Mouse (Mus musculus) spleen, adult 12 weeks (tissue): ENCODE measurements around the gene Fbxo44.
"Not testable (repeated sequence)": the region's sequence is repeated elsewhere in the genome, so short reads cannot be mapped to it uniquely, and the experiment has no call there.

Experiments used
- DNase-seq: peaks from one replicate; pipeline ENCODE4 v3.0.0; 2022; ENCODE audit warnings: low spot score

Gene Fbxo44

GRCm38 (mm10) chr4:148160436-148161390, at the start of gene Fbxo44, which contains the start of gene Fbxo2:
Gene Fbxo44 (minus strand): TSS chr4:148160482.
Gene Fbxo2 (plus strand): TSS chr4:148160621.
- DNase-seq = no peak

- no peak for DNase-seq
Observed at GRCm38 (mm10) chr4:148204873-148205232, 44.6 kb upstream of the Fbxo44 start.

GRCm38 (mm10) chr4:148204061-148204872, 44.0 kb upstream of the Fbxo44 start:
- peak; percentile 39 for DNase-seq

GRCm38 (mm10) chr4:148203557-148203956, 43.3 kb upstream of the Fbxo44 start:
- DNase-seq = no peak

GRCm38 (mm10) chr4:148198721-148199120, 38.4 kb upstream of the Fbxo44 start:
- no peak for DNase-seq

- DNase-seq = no peak
Observed at GRCm38 (mm10) chr4:148194400-148194799, 34.1 kb upstream of the Fbxo44 start.

GRCm38 (mm10) chr4:148192707-148193245, 32.5 kb upstream of the Fbxo44 start:
- DNase-seq = no peak

DNA sequence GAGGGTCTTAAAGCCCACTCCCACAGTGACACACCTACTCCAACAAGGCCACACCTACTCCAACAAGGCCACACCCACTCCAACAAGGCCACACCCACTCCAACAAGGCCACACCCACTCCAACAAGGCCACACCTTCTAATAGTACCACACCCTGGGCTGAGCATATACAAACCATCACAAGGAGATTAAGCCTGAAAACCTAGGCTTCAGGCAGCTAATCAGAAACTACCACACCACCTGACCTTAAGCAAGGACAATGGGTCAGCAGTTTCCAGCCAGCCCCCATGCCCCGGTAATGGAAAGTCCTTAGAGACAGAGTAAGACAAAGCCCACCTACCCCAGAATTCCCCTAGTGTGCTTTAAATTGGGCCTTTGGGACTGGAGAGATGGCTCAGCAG, 28.5 kb upstream of the Fbxo44 start:
- DNase-seq = not testable (repeated sequence)

DNA sequence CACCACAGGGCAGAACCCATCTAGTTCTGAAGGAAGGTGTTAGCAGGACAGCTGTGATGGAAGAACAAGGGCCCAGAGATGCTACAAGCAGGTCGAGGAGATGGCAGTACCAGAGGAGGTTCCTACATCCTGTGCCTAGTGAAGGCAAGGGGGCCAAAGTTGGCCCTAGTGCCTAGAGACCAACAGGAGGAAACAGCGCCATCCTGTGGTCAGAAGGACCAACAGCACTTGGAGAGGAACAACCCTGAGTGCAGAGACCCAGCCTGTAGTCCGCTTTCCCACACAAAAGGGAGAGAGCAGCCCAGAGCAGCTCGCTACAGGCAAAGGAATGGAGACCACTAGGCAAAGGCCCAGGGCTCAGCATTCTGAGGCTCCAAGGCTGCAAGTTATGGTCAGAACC, 25.5 kb upstream of the Fbxo44 start:
- no peak for DNase-seq

DNA sequence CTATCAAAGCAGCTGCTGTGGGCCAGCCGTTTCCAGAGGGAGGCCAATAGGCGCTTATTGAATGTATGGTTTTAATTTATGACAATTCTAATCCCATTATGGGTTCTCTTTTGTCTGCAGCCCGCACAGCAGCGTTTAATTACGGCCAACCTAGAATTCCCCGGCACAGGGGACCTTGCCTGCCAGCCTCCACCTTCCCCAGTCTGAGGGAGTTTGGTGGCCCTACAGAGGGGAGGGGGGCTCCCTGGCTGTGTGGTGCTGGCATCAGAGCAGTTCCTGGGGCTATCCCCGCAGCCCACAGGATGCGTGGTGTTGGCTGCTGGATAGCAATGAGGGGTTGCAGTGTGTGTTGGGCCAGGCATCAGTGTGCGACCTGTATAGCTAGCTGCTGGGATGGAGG, 24.3 kb upstream of the Fbxo44 start:
- DNase-seq = no peak

DNA sequence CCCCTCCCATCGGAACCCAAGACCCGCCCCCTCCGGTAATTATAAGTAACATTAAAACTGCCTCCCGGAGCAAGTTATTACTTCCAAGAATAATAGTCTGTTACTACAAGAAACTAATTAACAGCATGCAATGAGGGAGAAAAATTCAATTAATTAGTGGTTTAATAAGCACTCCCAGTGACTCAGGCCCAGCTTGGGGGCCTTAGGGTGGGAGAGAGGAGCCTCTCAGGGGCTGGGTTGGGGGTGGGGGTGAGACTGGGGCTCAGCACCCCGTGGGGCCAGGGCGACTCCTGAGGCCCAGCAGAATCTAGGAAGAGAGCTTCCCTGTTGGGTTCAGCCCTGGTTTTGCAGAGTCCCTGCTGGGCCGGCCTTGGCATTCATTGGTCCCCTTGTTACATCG, 22.1 kb upstream of the Fbxo44 start:
- no peak for DNase-seq

DNA sequence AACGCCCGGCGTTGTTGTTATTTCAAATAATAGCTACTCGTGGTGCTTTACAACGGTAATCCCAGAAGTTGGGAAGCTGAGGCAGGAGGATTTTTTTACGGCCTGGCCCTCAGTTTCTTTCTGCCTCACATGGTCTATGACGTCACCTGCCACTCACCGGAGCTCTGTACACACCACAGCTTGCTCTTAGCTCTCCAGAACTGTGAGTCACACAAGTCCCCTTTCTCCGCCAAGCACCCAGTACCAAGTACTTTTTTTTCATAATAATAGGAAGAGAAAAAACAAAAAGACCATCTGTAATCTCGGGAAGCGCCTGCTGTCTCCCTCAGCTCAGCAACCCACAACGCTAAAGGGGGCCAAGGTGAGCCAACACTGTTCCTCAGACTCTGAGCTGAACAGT, 21.2 kb upstream of the Fbxo44 start:
- no peak for DNase-seq

GRCm38 (mm10) chr4:148177716-148178115, 17.4 kb upstream of the Fbxo44 start:
- DNase-seq = no peak

- not testable (repeated sequence) for DNase-seq
Observed at GRCm38 (mm10) chr4:148176603-148177002, 16.3 kb upstream of the Fbxo44 start.

DNA sequence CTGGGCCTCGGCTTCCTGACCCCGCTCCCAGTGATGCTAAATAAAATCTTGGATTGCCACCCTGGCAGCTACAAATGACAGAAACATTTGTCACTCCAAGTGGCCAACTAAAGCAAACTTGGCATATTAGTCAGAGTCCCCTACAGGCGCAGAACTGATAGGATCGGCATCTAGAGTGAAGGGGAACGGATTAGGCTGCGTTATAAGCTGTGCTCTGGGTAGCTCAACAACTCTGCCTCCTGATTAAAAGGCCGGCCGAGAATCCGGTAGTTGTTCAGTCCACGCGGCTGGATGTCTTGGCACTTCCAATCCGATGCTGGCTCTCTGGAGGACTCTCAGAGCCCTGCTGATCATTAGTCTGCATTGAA, 14.2 kb upstream of the Fbxo44 start:
- no peak for DNase-seq

- no peak for DNase-seq
Observed at GRCm38 (mm10) chr4:148173811-148174494, 13.7 kb upstream of the Fbxo44 start.

DNA sequence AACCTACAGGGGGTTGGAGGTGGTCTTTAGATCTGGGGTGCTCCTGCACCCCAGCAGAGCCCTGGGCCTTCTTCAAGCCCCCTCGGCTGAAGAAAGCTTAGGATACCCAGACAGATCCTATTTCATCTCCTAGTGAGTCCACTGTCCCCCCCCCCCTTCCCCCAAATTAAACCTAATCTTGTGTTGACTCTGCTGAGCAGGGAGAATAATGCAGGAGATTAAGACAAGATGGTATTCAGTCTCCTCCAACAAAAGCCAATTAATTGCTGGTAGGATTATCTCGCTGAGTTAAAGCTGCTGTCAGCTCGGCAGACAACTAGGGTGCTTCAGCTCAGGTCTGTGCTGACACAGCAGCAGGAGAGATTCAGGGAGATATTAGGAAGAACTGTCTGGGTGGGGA, 11.0 kb upstream of the Fbxo44 start:
- no peak for DNase-seq

DNA sequence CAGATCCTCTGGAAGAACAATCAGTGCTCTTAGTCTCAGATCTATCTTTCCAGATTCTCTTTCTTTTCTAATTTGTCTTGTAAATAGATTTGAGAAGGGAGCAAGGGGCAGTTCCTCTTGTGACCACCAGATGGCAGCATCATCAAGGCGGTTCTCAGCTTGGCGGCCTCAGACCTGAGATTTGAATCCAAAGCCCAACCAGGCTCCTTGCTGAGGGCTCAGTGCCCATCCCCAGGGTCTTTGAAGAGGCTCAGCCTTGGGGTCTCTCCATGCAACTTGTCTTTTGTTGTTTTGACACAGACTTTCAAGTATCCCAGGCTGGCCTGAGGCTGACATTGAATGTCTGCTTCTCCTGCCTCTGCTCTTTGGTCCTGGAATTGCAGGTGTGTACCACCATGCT, 10.6 kb upstream of the Fbxo44 start:
- no peak for DNase-seq

DNA sequence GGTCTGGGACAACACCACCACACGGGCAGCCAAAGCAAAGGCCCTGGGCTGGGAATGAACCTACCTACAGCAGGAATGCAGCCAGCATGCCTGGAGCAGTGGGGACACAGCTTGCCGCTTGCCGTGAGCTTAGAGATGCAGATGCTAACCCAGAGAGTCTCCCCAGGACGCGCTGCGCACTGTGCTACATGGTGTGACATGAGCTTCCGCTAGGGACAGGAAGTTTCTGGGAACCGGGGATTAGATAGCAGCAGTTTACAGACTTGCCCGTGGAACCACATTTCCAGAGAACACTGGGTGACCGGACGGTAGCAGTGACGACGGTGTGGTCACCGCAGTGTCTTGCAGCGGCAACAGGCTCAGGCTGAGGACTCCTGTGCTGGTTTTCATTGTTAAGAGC, 9.3 kb upstream of the Fbxo44 start:
- DNase-seq = no peak

DNA sequence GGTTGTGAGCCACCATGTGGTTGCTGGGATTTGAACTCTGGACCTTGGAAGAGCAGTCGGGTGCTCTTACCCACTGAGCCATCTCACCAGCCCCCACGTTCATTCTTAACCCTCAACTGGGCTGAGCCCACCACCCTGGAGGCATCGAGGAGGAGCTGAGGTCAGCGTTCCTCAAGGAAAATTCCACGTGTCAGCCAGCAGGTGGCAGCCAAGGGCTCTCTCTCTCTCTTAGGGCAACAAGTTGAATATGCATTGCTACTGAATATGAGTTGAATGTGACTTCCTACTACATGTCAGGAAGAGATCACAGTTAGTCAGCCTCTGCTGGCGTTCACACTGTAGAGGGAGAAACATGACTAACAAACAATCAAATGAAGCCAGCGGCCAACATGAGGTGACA, 8.0 kb upstream of the Fbxo44 start:
- no peak for DNase-seq

DNA sequence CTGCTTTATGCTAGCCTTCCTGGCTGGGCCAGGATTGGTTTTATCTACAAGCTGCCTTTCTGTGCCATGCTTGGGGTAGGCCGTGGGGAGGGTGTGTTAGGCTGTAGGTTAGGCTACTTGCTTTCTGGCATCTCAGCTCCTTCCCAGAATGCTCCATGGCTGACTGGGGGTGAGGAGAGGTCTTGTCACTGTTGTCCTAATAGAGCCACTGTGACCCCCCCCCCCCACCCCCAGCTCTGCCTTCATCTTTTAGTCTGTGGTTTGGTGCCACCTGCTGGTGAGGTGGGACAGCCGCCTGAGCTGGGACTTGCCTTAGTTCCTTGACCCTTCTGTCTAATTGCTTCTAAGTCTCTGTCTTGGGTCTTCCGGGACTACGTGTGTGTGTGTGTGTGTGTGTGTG, 6.7 kb upstream of the Fbxo44 start:
- no peak for DNase-seq

DNA sequence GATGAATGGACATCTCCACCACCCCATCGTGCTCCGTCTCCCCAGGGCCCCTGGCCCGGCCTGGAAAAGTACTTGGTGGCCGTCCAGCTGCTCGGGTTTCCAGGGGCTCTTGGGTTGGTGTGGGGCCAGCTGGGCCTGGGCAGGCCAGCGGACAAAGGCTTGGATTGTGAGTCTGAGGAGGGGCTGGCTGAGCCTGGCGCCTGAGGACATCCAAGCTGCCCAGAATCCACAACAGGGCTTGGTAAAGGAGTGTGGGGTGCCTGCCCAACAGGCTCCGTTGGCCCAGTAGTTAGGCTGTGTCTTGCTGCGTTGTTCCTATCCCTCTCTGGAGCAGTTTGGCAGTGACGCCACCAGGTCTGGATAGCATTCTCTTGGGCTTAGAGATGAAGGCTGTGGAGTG, 6.1 kb upstream of the Fbxo44 start:
- no peak for DNase-seq
